Mouse (Mus musculus): Measurements from ENCODE around the gene Rab27a. TPM values are rescaled to one million over a fixed set of nuclear protein-coding genes. Genes with fewer than 3 reads are reported as not detected.
A peak's percentile ranks its signal among the peaks of the same experiment; 100 is the strongest.

The Rab27a gene
- total and polyA plus RNA-seq, 3 experiments, result 14.8 to 25.6 (median 20.0) TPM

DNA sequence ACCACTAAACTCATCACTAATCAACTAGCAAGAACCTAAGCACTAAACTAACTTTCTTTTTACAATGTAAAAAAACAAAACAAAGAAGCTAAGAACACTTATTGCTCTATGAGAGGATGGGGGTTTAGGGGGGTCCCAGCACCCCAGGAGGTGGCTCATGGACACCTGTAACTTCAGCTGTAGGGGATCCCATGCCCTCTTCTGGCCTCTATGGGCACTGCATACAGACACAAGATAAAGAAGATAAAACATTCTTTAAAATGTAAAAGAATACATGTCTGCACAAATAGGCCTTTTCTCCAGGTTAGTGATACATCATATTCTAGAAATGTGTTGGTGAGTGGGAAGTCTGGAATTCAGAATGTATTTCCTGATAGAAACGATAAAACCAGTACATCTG is 11.2 kb upstream of the Rab27a start:
- Histone ChIP-seq H3K4me1 (ENCODE audit: control insufficient read depth in 1 of 2, insufficient read depth in 2 of 2) (peaks cover 0 to 2% of the 10 kb centered on the region in 2 experiments; a peak in 1 of 4 replicates), H3K79me2 (replicated peaks; ENCODE audit: control insufficient read depth, extremely low read depth, insufficient read depth, poor library complexity, severe bottlenecking) (no peaks in the 10 kb centered on the region), H3K27me3 (replicated peaks) (no peaks in the 10 kb centered on the region), H3K9ac (ENCODE audit: insufficient read depth, low read depth) (no peak overlapping the region), H3K4me2 (ENCODE audit: insufficient read depth, low read depth, poor library complexity, severe bottlenecking) (no peak overlapping the region), H3K27ac (ENCODE audit: insufficient read depth, low read depth) (no peak overlapping the region), H3K9me3 (replicated peaks; ENCODE audit: low read length) (no peaks in the 10 kb centered on the region), H3K4me3 (replicated peaks in 1 of 3; ENCODE audit: low read depth in 2 of 3, low read length in 2 of 3, poor library complexity in 1 of 3) (no peak overlapping the region), H3K36me3 (replicated peaks in 1 of 2; ENCODE audit: control insufficient read depth in 1 of 2, insufficient read depth in 1 of 2, low read length in 1 of 2) (peaks cover 30 to 79% of the 10 kb centered on the region in 2 experiments)
- in situ Hi-C loops (cut with MboI; ENCODE audit: low pct_ligation_motif_present, low pct_unique_long_range_greater_than_20kb, low sequenced_read_pairs) (no loop called here), dilution Hi-C loops (cut with MboI; ENCODE audit: extremely low pct_ligation_motif_present, extremely low pct_unique_long_range_greater_than_20kb, low sequenced_read_pairs) (no loop called here)
- DNase-seq (ENCODE audit: extremely low read depth), result no peak
- peak; percentile 15 to 16; a peak in 1 of 4 replicates for TF ChIP-seq CTCF (conservative IDR thresholded peaks at IDR 0.05 in 1 of 2, IDR thresholded peaks at IDR 0.05 in 1 of 2; ENCODE audit: low read depth in 2 of 2, low read length in 2 of 2)
- no peak for TF ChIP-seq ETS1 (conservative IDR thresholded peaks at IDR 0.05; ENCODE audit: low read depth, low read length)

DNA sequence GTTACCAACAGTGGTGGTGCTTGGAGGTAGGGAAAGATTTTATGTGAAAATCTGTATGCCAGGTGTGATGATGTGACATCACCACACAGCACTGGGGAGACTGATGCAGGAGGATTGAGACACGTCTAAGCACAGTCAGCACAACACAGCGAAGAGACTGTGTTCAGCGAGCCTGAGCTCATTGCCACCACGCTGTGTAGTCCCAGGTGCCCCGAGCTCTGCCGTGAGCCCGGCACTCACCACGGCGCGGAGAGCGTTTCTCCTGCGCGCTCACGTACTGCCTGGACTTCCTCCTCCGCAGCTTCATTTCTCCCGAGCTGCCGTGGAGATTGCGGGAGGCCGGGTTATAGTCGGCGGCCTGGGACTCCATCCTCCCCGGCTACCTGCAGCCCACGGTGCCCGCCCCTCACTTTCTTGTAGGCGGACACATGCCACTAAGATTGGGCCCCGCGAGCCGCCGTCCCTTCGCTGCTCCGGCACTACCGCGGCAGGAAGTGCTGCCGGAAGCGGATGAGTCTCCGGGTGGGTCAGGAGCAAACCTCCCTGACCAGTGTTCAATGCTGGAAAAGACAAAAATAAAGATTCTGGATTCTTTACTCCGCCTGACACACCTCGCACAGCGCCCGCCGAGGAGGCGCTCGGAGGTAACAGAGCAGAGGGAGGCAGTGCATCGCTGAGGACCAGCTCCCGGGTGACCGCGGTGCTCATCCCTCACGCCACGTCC is 5.3 kb upstream of the Rab27a start:
- DNase-seq (ENCODE audit: extremely low read depth), result peak; percentile 83
- Histone ChIP-seq H3K4me3 (replicated peaks in 1 of 3; ENCODE audit: low read depth in 2 of 3, low read length in 2 of 3, poor library complexity in 1 of 3) (peak overlapping the region; percentile 72 to 99 (median 94)), H3K27ac (ENCODE audit: insufficient read depth, low read depth) (peak overlapping the region; percentile 27; the same call in 1 of the 2 replicates), H3K4me2 (ENCODE audit: insufficient read depth, low read depth, poor library complexity, severe bottlenecking) (peak overlapping the region; percentile 59), H3K9me3 (replicated peaks; ENCODE audit: low read length) (no peaks in the 10 kb centered on the region), H3K79me2 (replicated peaks; ENCODE audit: control insufficient read depth, extremely low read depth, insufficient read depth, poor library complexity, severe bottlenecking) (peaks cover 12% of the 10 kb centered on the region), H3K9ac (ENCODE audit: insufficient read depth, low read depth) (peak overlapping the region; percentile 88), H3K4me1 (ENCODE audit: control insufficient read depth in 1 of 2, insufficient read depth in 2 of 2) (peaks cover 3 to 20% of the 10 kb centered on the region in 2 experiments; a peak in 2 of 4 replicates), H3K36me3 (replicated peaks in 1 of 2; ENCODE audit: control insufficient read depth in 1 of 2, insufficient read depth in 1 of 2, low read length in 1 of 2) (peaks cover 6 to 33% of the 10 kb centered on the region in 2 experiments), H3K27me3 (replicated peaks) (no peaks in the 10 kb centered on the region)
- dilution Hi-C loops (cut with MboI; ENCODE audit: extremely low pct_ligation_motif_present, extremely low pct_unique_long_range_greater_than_20kb, low sequenced_read_pairs) (no loop called here), in situ Hi-C loops (cut with MboI; ENCODE audit: low pct_ligation_motif_present, low pct_unique_long_range_greater_than_20kb, low sequenced_read_pairs) (no loop called here)
- TF ChIP-seq HCFC1 (IDR thresholded peaks at IDR 0.05; ENCODE audit: low read depth, low read length) (peak; percentile 85), MYC (IDR thresholded peaks at IDR 0.05; ENCODE audit: low read depth, low read length) (peak; percentile 32), TCF12 (IDR thresholded peaks at IDR 0.05; ENCODE audit: low read depth, low read length) (peak; percentile 78), MEF2A (IDR thresholded peaks at IDR 0.05; ENCODE audit: borderline replicate concordance, low read depth, low read length) (peak; percentile 43; the same call in 1 of the 2 replicates), ZC3H11A (IDR thresholded peaks at IDR 0.05; ENCODE audit: low read depth, low read length) (no peak), ELF1 (IDR thresholded peaks at IDR 0.05; ENCODE audit: low read depth, low read length) (peak; percentile 95), KAT2A (IDR thresholded peaks at IDR 0.05; ENCODE audit: insufficient replicate concordance, low read length) (0 out of 2 replicates have a peak, but pooled peaks have one; percentile 73), UBTF (IDR thresholded peaks at IDR 0.05; ENCODE audit: low read depth, low read length) (peak; percentile 46; the same call in 1 of the 2 replicates), MAX (IDR thresholded peaks at IDR 0.05; ENCODE audit: low read length) (peak; percentile 59), USF1 (IDR thresholded peaks at IDR 0.05; ENCODE audit: low read depth, low read length) (no peak), ZMIZ1 (IDR thresholded peaks at IDR 0.05; ENCODE audit: low read depth, low read length) (peak; percentile 52; the same call in 1 of the 2 replicates), SIN3A (IDR thresholded peaks at IDR 0.05; ENCODE audit: low read length) (peak; percentile 94), TBP (conservative IDR thresholded peaks at IDR 0.05; ENCODE audit: low read depth, low read length) (peak; percentile 62; the same call in 1 of the 2 replicates), SMC3 (IDR thresholded peaks at IDR 0.05; ENCODE audit: low read depth, low read length) (no peak), PAX5 (IDR thresholded peaks at IDR 0.05; ENCODE audit: low read length) (no peak), POLR2A (IDR thresholded peaks at IDR 0.05; ENCODE audit: low read depth, low read length) (peak; percentile 81), GABPA (IDR thresholded peaks at IDR 0.05; ENCODE audit: insufficient replicate concordance, low read depth, low read length) (no peak; the same call in 1 of the 2 replicates), EP300 (IDR thresholded peaks at IDR 0.05; ENCODE audit: low read length) (no peak), IRF4 (IDR thresholded peaks at IDR 0.05; ENCODE audit: low read depth, low read length) (no peak; the same call in 1 of the 2 replicates), MXI1 (IDR thresholded peaks at IDR 0.05; ENCODE audit: low read depth, low read length) (peak; percentile 88; the same call in 1 of the 2 replicates)

All from CH12.LX (cell line).